Mouse (Mus musculus) myocyte (in vitro differentiated cells): ENCODE data around the gene Ddx54.

Experiments used
- E2F4 ChIP-seq: IDR thresholded peaks from one replicate; pipeline ENCODE4 v1.6.1; 2011; ENCODE audit warnings: mild to moderate bottlenecking, control low read depth, moderate library complexity; ENCODE audit not compliant: insufficient read depth
- MAX ChIP-seq: IDR thresholded peaks from one replicate; pipeline ENCODE4 v1.6.1; 2011; ENCODE audit warnings: low read depth, mild to moderate bottlenecking, control low read depth
- MYOD1 ChIP-seq, 3 experiments: IDR thresholded peaks; one replicate each; pipeline ENCODE4 v1.6.1; 2011; ENCODE audit warnings: control low read depth in 2 of 3, low read depth in 2 of 3, mild to moderate bottlenecking in 2 of 3, moderate library complexity in 1 of 3; ENCODE audit not compliant: insufficient read length in 2 of 3, control insufficient read depth in 1 of 3
- MYOG ChIP-seq, 3 experiments: IDR thresholded peaks; one replicate each; pipeline ENCODE4 v1.6.1; 2011; ENCODE audit warnings: control low read depth in 2 of 3, low read depth in 2 of 3, mild to moderate bottlenecking in 2 of 3; ENCODE audit not compliant: insufficient read length in 2 of 3, control insufficient read depth in 1 of 3, insufficient read depth in 1 of 3
- POLR2A ChIP-seq: IDR thresholded peaks from one replicate; pipeline ENCODE4 v1.6.1; 2011; ENCODE audit warnings: low read depth, mild to moderate bottlenecking, control low read depth, moderate library complexity; ENCODE audit not compliant: insufficient read length
- USF1 ChIP-seq: IDR thresholded peaks from one replicate; pipeline ENCODE4 v1.6.1; 2011; ENCODE audit warnings: low read depth, mild to moderate bottlenecking, control low read depth, moderate library complexity

GRCm38 (mm10) chr5:120647361-120647760 is 34.8 kb downstream of the Ddx54 start:
- TF ChIP-seq POLR2A (no peak), MYOG (IDR thresholded peaks at IDR 0.05; ENCODE audit: control insufficient read depth in 1 of 3, insufficient read depth in 1 of 3, insufficient read length in 2 of 3, low read depth in 2 of 3) (no peak), MAX (no peak), USF1 (no peak), E2F4 (no peak), MYOD1 (IDR thresholded peaks at IDR 0.05; ENCODE audit: control insufficient read depth in 1 of 3, insufficient read length in 2 of 3, low read depth in 2 of 3) (no peak)
